Mouse (Mus musculus) urinary bladder, postnatal 36 days (tissue): Measurements from ENCODE around the gene Npl.
"Not testable (repeated sequence)": the region's sequence is repeated elsewhere in the genome, so short reads cannot be mapped to it uniquely, and the experiment has no call there.

Experiments used
- DNase-seq, 2 experiments: peaks; one replicate each; pipeline ENCODE4 v3.0.0; 2022; ENCODE audit warnings: low spot score in 2 of 2, mixed read lengths in 1 of 2

The Npl gene

DNA sequence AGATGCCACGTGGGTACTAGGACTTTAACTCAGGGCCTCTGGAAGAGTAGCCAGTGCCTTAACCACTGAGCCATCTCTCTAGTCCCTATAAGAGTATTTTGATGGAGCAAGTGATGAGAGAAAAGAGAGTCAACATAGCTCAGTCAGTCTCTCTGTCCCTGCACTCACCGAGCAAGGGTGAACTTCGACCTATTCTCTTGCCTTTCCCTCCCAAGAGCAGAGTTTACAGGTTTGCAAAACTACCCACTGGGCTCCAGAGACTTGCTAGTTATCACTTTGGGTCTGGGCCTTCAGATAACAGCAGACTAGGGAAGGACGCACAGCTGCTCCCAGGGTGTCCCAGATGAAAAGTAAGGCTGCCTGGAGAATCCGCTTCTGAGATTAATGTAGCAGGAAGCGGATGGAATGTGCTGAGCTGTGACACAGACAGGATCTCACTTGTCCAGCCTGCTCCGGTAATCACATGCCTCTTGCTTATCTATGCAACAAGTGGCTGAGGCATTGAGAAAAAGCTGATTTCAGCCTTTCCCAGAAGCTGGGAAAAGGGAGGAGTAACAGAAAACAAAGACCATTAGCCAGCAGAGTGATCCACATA, 7.0 kb downstream of the Npl start:
- DNase-seq: peak; percentile 33 to 40

- no peak for DNase-seq
These were observed 9.1 kb downstream of the Npl start for GRCm38 (mm10) chr1:153540753-153541152.

DNA sequence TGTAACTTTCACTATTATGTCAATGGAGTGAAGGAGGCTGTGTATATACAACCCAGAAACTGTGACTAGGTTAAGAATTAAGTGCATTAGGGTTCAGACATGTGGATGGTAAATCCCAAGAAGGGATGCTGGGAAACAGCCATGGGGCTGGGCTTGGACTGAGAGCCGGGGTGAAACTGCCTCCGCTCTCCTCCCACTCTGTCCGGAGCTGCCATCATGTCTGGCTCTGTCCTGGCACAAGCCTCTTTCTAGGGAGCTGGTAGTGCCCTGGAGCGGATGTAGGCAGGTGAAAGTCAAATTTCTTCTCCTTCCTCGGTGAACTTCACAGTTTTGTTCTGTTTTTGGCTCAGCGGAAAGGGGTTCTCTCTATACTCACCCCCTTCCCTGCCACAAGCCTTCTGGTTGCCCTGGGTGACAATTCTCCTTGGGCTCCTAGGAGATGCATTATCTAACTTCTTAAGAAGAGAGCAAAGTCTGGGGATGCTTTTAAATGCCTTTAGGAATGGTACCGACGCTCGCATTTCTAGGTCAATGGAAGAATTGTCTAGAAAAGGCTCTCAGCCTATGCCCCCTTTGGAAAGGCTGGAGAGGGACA, 10.0 kb downstream of the Npl start:
- DNase-seq: no peak

DNA sequence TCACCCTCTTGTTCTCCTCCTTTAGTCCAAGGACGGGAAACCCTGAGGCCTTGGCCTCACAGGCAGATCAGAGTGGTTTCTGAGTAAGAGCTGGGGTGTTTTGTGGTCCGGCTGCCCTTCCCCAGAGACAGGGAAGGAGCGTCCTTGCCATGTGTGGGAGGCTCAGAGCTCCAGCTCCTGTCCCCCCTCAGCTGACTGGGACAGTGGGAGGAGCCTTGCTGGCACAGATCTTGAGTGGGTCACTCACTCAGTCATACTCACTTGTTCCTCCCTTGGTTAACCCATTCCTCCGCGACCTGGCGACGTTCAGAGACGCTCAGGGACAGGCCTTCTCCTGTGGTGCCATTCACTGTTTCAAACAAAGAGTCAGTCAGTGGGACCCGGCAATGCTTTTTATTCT, 14.2 kb downstream of the Npl start:
- no peak for DNase-seq

DNA sequence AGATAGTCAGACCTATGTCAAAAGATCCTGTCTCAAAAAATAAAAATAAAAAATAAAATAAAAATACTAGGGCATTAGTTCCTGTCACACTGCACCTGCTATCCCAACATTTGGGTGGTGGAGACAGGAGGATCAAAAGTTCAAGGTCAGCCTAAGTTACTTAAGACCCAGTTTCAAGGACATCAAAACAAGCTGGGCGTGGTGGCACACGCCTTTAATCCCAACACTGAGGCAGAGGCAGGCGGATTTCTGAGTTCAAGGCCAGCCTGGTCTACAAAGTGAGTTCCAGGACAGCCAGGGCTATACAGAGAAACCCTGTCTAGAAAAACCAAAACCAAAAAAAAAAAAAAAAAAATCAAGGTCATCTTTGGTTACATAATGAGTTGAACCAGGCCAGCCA, 16.9 kb downstream of the Npl start:
- not testable (repeated sequence) for DNase-seq

- DNase-seq: no peak
These were observed 17.5 kb downstream of the Npl start for GRCm38 (mm10) chr1:153532234-153532841.

DNA sequence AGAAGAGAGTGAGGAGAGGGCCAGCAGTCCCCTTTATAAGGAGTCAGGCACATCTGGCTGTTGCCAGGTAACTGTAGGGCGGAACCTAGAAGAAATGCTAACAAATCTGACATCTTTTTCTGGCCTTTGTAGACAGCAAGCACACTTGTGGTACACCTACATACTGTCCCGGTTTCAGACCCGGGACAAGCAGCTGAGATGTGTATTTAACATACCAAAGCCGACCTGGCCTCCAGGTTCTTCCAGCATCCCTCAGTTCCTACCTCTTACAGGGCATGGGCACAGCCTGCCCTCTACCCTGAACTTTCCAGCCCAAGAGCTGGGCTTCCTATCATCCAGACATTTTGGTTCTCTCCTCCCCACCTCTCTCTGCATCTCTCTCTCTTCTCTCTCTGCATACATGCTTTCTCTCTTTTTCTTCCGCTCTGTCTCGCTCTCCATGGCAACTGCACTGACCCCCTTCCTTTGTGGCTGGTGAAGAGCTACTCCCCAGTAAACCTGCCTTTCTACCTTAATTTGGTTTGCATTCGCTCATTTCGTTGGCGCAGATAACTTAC, 18.1 kb downstream of the Npl start:
- DNase-seq: no peak

- no peak for DNase-seq
These were observed 27.7 kb downstream of the Npl start for GRCm38 (mm10) chr1:153522116-153522515.

DNA sequence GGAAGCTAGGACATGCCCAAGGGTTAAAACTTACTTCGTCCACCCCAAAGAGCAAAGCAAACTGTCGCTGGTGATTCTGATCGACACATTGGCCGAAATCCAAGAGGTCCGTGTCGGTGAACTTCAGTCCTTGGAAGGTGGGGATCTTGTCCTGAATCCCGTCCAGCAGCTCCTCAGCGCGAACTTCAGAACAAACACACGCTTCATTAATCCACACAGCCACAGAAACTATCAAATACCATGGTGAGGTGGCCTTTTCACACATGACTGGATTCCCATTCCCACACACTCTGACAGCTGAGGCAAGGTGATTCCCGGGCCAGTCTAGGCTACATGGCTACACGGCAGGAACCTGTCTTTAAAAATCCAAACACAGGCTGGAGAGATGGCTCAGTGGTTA, 34.5 kb downstream of the Npl start:
- no peak for DNase-seq

- DNase-seq: no peak
These were observed 39.4 kb downstream of the Npl start for GRCm38 (mm10) chr1:153510330-153511009.

DNA sequence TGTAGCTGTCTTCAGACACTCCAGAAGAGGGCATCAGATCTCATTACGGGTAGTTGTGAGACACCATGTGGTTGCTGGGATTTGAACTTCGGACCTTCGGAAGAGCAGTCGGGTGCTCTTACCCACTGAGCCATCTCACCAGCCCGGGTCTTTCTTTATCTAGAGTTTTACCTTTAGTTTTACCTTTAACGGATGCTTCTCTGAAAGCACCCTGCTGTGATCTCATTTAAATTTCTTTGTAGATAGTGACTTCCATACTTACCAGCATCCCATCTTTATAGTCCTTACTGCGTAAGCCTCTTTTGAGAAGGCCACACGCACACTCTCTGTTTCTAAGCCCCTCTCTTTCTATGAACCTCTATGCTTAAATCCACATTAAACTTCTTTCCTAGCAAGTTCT, 40.3 kb downstream of the Npl start:
- DNase-seq: not testable (repeated sequence)

- no peak for DNase-seq
These were observed 40.8 kb downstream of the Npl start for GRCm38 (mm10) chr1:153509012-153509411.

DNA sequence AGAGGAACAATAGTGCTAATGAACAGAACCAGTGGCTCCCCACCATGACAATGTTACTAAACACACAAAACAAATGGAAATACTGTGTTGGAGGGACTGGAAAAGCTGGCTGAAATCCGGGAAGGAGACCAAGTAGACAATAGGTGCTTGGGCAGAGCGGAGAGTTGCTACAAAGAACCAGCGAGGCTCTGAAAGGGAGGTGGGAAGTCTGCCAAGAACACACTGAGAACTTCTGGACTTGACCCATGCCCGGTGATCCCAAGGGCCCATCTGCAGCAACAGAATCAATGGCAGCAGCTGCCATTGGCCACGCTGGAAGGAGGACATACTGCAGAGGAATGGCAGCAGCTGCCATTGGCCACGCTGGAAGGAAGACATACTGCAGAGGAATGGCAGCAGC, 43.6 kb downstream of the Npl start:
- DNase-seq: peak in 1 of 2 experiments; percentile 68

DNA sequence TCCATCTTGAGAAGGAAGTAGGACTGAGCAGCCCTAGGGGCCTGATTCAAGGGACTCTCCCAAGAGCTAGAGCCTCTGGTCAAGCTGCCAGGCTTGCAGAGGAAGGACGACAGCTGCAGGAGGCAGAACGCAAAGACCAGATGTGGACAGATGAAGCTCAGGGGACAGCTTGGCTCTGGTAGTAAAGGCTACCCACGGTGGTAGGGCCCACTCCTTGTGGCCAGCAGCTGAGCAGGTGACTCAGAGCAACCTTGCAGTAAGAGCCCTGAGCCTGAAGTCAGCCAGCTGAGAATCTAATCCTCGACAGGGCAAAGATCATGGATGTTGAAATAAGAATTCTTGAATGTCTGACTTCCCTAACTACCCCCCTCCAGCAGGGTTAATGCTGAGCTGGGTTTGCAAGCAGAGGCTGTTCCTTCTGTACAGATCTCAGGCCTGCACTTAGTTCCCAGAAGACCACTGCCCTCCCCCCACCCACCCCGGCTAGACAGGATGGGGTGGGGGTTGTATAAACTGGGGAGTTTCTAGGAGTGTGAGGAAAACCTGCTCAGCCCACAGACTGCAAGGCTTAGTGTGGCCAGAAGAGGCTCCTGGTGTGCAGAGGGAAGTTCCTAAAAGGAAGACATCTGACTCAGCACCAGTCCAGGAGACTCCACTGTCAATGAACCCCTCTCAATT, 48.1 kb downstream of the Npl start:
- DNase-seq: peak in 1 of 2 experiments; percentile 4

DNA sequence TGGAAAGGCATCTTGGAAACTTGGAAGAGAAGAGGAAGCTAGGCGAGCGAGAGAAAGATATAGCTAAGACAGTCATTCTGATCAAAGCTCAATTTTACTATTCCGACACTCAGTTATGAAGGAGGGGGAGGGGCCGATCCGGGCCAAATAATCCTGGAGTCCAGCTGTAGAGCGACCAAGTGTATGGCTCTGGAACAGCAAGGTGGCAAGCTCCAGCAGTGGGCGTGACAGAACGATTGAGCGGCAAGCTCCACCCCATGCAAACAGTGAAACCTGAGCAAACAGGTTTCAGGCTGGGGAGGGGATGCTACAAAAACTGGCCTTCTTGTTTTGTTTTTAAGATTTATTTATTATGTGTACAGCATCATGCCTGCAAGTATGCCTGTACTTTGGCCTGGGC, 49.8 kb downstream of the Npl start:
- DNase-seq: no peak

DNA sequence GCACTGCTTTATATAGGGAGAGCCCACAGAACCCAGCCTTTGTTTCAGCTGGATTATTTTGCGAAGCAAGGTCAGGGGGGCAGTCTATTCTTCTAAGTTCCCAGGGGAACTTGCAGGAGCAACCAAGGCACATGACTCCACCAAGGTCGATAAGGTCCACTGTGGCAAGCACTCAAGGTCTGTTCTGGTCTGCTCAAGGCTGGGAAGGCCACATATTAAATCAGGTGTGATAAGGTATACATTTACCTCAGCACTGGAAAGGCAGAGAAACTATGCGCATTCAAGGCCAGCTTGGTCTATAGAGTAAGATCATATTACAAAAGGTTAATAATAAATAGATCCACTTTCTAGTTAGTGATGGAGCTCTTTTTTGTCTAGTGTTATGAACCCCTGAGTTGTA, 53.8 kb downstream of the Npl start:
- no peak for DNase-seq

DNA sequence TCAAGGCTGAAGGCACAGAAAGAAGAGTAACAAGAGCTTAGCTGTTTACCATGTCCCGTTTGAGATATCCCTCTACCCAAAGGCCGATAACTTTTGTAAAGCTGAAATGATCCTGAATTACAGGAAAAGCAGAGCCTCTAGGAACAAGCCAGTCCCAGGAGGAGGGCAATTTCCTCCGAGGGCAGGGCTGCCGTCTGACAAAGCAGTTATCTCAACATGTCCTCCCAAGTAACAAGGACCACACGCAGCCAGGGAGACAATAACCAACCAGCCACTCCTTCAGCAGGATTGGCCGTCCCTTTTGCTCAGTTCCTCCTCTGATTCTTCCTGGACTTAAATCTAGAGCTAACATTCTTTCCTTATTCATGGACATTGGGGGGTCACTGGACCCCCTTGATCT, 55.9 kb downstream of the Npl start:
- no peak for DNase-seq

DNA sequence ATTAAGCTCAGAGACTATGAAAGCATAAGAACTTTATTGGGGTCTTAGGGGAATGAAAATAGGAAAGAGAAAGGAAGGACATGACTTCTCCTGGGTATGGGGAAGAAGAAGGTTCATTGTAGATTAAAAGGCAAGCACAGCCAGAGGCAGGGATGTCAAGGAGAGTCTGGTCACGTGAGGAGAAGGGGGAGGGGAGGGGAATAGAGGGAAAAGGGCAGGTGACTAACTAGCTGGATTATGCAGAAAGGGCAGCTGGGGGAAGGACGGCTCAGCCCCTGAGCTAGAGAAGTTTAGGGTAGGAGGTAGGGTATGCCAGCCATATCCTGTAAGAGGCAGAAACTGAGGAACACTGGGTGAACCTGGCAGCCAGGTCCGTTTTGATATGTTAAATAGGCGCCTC, 56.5 kb downstream of the Npl start:
- no peak for DNase-seq

- DNase-seq: no peak
These were observed 58.0 kb downstream of the Npl start for GRCm38 (mm10) chr1:153491822-153492221.

- no peak for DNase-seq
These were observed 58.5 kb downstream of the Npl start for GRCm38 (mm10) chr1:153491345-153491744.

- no peak for DNase-seq
These were observed 59.9 kb downstream of the Npl start for GRCm38 (mm10) chr1:153489963-153490362.

- no peak for DNase-seq
These were observed 60.3 kb downstream of the Npl start for GRCm38 (mm10) chr1:153489540-153489939.
